In the genomic region with DNA sequence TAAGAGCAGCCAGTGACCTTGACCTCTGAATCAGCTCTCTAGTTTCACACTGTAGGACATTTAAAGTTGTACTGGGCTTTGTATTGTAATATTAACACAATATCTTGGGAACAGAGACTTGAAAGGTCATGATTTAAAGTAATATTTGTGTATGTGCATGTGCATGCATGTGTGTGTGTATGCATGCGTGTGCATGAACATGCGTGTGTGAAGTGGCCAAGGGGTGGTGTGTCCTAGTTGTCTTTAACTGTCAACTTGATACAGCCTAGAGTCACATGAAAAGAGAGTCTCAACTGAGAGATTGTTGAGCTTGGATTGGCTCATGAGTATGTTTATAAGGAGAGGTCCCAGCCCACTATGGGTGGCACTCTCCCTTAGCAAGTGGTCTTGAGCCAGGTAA, we compare ENCODE assay signal across 19 mouse cellular contexts.
"Had no signal": no experiment of that assay in that cellular context is flagged by ENCODE, and none has a peak within 500 bp of the region (broad histone marks: within the 10 kb centered on the region; RNA-seq: fewer than 3 reads in every experiment).

No protein-coding gene starts in this region.

- DNase-seq: lung, adult 18-20 months; lung, embryonic 14.5 days; lung, postnatal 10 days; lung, postnatal 4 days; midbrain, embryonic 14.5 days; retina, postnatal 1 day; right cerebral cortex, adult 18-20 months; right cerebral cortex, postnatal 25 days; right cerebral cortex, postnatal 4 days; spleen, adult 18-20 months; thymus, adult 18-20 months; thymus, postnatal 14 days; thymus, postnatal 36 days had no signal

- H3K4me2 ChIP-seq: lung, embryonic 14.5 days; midbrain, embryonic 12.5 days; neural tube, embryonic 13.5 days; neural tube, embryonic 15.5 days had no signal

- H3K27ac ChIP-seq: midbrain, embryonic 10.5 days; midbrain, embryonic 12.5 days; neural tube, embryonic 13.5 days; neural tube, embryonic 15.5 days had no signal

- H3K36me3 ChIP-seq: midbrain, embryonic 10.5 days; midbrain, embryonic 12.5 days; neural tube, embryonic 13.5 days; neural tube, embryonic 15.5 days had no signal

- H3K4me3 ChIP-seq: midbrain, embryonic 10.5 days; midbrain, embryonic 12.5 days; myocyte; neural tube, embryonic 13.5 days; neural tube, embryonic 15.5 days had no signal

- H3K9ac ChIP-seq: lung, embryonic 14.5 days; midbrain, embryonic 12.5 days; neural tube, embryonic 13.5 days; neural tube, embryonic 15.5 days had no signal

- H3K27me3 ChIP-seq: midbrain, embryonic 12.5 days; neural tube, embryonic 13.5 days; neural tube, embryonic 15.5 days had no signal

- ATAC-seq: midbrain, embryonic 16.5 days had no signal

- H3K9me3 ChIP-seq: midbrain, embryonic 12.5 days; neural tube, embryonic 15.5 days had no signal
